Mouse (Mus musculus): ENCODE data around the gene Acoxl. TPM values are rescaled to one million over a fixed set of nuclear protein-coding genes. Genes with fewer than 3 reads are reported as not detected.
"Not testable (repeated sequence)": the region's sequence is repeated elsewhere in the genome, so short reads cannot be mapped to it uniquely, and the experiment has no call there.

Acoxl gene
- total and polyA plus RNA-seq, 3 experiments, result 0.35 to 1.4 (median 0.94) TPM

DNA sequence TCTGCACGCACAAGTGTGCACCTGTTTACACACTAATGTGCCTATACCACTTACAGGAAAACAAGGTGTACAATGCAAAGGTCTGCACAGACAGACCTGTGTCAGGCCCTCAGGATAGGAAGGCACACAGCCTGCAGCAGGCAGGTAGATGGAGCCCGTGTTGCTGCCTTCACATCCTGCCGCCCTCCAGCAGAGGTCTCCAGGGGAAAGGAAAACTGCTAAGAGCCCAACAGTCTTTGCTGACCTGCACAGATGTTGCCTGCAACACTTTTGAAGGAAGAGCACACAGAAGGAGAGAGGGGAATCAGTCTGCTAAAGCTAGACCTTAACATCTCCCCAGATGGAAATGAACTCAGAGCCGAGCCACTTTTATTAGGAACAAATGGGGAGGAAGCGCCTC lies 240.2 kb downstream of the Acoxl start:
- DNase-seq, result no peak

DNA sequence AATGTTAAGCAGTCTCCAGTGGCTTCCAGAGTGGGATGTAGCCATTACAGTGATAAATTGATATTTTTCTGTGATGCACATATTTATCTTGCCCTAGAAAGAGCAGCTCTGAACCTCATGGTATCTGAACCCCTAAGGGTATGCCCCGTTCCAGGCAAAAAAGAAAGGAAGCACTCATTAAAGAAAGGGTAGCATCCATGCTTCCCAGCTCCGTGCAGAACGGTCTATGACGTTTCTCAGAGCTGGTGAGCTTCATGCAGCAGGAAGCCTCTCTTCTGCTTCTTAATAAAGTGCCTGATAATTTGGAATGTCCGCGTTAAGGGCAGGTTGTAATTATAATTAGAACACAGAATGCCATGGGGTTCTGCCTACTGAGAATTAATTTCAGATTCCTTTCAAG lies 240.6 kb downstream of the Acoxl start:
- no peak for DNase-seq

DNA sequence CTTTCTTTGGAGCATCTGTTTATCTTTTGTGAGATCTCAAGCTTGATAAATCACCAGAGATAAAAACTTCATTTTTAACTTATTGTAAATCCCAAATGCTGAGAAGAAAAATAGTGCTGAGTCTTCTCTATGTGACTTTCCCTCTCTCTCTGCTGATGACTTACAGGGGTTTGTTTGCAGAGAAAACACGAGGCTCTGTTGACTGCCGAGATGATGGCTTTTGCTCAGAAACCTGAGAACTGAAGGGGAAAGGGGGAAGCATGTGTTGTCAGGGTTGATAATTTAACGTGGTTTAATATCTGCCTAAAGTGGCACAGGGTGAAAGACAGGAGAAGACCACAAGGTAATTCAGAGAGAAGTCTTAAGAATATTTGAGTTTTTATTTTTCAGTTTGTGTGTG lies 245.2 kb downstream of the Acoxl start:
- DNase-seq, result no peak

DNA sequence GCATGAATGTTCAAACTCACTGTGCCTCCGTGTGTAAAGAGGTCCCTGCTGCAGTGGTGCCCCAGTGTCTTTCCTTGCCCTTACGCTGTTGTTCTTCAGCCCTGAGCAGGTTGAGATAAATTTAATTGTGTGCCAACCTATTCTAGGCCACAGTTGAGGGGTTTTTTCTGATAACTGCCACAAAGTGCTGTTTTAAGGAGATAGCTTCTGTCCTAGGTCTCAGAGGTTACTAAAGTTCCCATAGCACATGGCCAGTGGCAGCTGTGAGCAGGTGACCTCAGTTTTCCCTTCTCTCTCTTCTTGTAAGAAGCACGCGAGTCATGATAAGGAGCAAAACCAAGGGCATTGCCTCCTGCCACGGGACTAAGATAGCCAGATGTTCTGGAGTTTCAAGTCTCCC lies 245.9 kb downstream of the Acoxl start:
- no peak for DNase-seq

DNA sequence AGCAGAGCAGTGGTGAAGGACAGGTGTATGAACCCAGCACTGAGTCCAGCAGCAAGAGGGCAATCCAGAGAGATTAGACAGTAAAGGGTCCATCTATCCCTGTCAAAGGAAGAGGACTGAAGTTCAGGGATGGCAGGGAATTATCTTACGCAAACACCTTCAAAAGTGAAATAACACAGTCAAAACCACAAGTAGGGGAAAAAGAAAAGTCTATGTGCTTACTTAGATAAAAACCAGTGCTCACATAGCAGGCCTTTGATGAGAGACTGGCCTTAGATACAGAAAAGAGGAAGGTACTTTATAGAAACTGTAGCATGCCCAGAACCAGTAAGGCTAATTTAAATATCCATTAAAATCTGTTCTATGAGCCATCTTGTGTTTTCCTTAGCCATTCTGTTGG lies 246.8 kb downstream of the Acoxl start:
- DNase-seq, result no peak

DNA sequence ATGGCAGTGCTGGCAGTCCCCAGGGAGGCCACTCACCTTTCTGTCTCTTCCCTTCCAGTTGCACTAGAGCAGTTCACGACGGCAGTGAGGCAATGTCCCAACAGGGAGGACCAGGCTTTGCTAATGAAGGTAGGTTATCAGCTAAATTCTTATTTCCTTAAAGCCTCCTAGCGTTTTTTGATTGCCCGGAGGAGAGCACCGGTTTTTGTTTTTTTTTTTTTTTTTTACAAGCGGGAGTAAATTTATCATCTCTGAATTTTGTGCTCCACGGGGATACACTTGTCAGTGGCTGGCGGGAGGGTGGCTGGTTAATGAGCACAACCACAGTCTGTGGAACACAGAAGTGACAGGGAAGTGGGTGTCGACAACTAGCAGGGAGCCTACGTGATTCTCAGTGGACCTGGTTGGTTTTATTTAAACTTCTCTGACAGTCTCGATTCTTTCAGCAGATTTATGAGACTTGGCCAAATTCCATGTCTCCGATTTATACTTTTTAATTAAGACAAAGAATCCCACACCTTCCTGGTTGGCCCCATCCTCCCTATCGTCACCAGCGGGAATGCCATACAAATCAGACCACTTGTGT lies 247.7 kb downstream of the Acoxl start:
- no peak for DNase-seq

DNA sequence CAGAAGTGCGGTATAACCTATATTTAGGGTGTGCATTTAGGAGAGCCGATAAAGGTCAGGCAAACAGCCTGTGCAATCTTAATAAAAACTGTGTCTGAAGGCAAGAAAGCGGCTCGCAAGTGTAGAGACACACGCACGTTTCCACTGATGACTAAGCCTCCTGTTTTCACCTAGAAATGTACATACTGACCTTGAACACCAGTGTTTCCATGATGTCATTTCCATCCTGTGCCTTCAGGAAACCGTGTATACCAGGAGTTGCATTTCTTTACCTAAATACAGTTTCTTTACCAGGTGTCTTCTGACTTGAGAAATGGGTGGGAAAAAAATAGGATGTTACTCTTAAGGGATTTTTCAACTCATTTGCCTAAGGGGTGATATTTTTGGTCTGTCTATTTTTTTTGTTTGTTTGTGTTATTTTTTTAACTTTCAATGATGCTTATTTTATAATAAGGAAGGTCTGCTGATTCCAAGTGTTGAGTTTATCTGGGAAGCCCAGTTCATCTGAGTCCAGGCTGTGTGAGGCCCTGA lies 248.4 kb downstream of the Acoxl start:
- DNase-seq, result no peak

DNA sequence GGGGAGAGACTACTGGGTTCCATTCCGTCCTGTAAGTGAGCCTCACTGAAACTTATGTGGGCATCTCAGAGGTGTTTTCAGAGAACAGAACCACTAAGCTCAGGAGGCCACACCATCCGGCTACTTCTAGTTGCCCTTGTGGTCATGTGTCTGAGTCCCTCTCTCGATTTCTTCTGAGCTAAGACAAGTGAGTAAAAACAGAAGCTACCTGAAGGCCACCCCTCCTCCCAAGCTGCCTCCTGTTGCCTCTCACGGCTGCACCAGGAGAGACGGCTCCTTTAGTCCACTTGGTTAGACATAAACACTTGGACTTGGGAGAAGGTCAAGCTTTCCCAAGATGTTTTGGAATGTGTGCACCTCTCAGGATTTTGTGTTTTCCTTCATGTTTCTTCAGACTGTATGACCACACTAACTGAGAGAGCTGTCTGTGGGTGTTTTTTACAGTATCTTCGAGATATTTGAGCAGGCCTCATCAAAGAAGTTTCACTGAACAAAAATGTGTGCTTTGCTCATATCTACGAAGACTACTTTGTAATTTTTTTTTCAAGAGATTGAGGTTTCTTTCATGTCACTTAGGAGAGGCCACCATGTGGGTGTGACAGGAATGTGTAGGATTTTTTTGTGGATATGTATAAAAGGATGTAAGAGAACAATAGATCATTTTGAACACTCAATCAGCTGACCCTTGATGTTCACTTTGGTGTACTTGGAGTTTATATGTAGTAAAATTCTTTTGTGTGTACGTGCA lies 249.3 kb downstream of the Acoxl start:
- DNase-seq, result no peak

DNA sequence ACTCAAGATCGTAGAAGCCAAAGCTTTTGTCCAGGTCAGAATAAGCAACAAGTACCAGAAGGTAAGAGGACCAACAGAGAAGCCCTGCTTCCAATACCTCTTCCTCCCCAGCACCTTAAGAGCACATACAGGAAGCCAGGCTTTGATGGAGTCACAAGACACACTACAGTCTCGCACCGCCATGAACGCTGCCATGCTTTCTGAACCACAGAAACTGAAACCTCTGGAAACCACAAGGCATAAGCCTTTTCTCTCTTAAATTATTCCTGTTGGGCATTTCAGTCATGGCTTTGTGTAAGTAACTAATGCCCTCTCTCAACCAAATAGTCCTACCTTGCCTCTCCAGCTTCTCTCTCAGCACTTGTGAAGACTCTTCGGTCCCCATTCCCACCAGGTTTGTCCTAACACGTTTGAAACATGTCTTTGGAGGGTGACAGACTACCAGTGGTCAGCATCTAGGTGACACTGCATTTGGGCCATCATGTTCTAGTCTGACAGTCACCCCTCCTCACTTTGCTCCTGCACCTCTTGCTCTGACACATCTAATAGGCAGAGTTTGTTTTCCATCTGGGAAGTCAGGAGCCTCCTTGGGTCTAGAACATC lies 251.7 kb downstream of the Acoxl start:
- DNase-seq, result no peak

DNA sequence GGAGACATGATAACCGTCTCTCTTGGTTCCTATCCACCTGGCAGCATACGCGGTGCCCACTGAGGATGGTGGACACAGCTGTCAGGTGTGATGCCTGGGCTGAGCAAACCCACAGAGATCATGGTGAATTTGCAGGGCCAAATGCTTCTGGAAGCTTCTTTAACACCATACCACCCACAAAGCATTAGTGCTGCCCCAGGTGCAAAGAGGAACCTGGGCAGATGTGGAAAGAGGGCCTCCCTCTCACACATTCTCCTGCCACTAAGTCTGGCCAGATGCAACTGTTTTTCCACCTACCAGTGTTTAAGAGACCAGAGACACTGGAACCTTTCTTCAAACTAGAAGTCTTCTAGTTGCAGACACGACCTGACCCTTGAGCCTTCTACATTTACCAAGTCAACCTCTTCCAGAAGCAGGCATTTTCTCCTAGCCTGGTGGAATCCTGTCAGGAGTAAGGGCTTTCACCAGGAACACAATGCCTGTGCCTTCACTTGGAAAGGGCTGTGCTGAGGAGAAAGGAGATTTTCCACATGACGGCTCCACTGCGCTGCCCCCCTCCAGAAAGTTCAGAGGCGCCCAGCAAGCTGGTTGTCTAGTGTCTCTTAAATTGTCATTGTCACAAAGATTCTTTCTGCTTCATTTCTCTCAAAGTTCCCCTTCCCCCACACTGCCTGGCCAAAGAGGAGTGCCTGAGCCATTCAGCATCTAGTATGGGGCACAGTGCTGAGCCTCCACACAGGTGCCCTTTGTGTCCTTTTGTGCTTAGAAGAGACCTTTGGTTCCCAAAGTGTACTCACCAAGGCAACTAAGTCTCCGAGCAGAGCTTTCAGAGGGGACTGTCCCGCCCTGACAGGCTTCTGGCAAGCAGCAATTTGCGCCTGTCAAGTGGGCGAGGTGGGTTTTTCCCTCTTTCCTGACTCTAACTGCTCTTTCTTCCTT lies 253.0 kb downstream of the Acoxl start:
- DNase-seq, result no peak

DNA sequence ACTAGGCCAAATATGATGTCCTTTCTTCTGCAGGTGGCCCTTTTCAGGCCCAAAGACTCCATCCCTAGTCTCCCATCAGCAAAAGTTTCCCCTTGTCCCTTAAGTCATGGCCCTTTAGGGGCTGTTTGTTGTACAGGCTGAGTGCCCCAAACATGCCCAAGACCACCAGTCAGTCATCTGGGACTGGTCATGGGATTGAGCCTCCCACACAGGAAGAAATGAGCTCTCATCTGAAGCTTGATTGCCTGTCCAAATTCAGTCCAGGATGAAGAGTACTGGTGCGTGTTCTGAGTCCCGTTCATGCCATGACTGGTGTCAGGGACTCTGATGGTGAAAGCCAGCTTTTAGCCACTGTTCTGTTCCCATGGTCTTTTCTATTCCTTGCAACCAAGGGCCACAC lies 253.8 kb downstream of the Acoxl start:
- DNase-seq, result no peak

DNA sequence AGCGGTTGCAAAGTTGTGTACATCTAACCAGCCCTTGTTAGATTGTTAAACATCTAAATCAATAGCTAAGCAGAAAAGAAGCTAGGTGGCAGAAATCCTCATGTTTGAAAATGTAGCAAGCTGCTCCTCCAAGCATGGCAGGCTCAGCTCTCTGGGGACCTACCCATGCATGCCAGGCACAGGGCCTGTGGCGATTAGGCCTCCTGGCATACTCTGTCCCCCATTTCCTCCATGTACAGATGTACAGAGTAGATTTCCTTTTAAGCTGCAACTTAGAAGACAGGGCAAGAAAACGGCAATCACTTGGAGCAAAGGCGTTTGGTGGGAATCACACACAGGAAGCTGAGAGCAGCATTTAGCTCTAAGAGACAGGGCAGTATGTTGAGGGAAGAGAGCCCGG lies 255.5 kb downstream of the Acoxl start:
- no peak for DNase-seq

DNA sequence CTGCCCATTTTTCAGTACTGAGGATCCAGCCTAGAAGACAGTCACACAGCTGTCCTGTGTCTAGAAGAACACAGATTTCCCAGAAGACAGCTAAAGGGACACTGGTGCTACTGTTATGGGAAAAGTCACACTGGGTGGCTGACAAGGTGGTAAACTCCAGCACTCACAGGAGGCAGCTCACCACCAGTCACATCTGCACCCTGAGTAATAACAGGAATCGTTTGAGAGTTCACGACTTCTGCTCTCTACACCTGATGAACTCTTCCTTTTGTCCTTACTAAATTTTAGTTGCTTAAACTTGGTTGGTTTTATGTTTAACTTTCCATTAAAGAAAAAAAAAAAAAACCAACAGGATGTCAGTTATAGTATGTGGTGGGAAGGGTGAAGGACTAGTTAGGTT lies 255.9 kb downstream of the Acoxl start:
- no peak for DNase-seq

DNA sequence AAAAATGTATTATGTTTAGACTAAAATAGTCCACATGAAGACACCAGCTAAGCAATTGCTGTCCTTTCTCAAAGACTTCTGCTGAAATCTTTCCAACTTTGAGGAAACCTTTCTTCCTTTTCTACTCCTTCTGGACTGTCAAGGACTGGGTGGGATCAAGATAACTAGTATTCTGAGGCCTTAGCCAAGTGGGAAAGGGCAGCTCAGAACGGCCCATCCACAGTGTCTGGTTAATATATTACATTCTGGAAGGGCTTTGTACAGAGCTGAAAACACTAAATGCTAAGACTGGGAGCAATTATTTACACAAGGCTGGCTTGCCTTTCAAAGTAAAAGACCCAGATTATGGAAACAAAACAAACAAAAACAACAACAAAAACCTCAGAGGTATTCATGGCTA lies 256.6 kb downstream of the Acoxl start:
- no peak for DNase-seq

DNA sequence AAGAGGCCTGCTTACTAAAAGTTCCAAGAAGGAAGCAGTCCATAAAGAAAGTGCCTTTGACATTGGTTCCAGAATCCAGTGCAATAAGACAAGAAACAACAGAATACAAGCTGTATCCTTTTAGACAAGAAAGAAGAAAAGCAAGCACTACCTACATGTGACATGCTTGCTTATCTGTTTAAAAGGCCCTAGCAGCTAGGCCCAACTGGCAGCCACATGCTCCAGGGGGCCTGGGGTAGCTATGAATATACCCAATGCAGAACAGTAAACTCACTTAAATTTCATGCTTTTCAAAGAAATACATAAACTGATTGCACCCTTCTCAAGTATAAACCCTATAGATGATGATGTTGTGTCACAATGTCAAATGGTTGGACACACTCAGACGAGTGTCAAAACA lies 257.4 kb downstream of the Acoxl start:
- DNase-seq, result no peak

DNA sequence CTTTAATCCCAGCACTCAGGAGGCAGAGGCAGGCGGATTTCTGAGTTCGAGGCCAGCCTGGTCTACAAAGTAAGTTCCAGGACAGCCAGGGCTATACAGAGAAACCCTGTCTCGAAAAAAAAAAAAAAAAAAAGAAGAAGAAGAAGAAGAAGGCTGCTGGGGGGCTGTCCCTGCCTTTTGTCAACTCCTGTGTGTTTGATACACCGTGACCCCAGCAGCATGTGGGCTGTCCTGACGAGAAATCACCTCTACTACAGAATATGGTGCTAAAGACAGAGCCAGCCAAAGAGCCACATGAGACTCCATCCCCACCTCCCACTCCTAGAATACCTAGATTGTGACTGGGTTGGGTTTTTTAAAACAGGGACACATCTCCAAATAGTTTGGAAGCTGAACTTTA lies 259.4 kb downstream of the Acoxl start:
- not testable (repeated sequence) for DNase-seq

DNA sequence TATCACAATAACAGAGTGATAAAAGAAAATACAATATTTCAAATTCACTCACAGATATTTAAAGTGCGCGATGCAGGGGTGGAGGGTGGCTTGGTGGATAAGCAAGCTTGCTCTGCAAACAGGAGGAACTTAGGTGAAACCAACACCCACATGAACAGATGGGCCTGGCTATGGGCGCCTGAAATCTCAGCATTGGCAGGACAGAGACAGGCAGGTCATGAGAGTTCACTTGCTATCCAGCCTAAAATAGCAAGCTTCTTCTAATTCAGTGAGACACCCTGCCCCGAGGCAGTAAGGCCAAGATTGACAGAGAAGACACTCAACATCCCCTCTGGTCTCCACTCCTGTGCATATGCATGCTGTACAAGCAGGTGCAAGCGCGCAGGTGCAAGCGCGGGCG lies 263.4 kb downstream of the Acoxl start:
- no peak for DNase-seq

DNA sequence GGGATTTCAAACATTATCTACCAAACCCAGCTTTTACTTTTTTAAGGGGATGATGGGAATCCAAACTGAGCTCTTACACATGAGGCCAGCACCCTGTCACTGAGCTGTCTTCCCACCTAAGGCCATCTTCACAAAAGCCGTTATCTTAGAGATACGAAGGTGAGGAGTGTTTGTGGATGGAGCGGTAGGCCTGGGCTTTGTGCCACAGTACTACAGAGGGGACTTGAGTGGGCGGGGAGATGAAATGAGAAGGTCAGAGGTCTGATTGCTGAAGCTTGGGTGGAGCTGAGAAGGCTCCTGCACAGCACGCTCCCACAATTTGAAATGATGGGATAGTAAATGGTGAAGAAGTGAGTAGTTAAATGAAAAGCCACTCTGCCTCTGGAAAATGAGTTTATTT lies 266.1 kb downstream of the Acoxl start:
- DNase-seq, result no peak

DNA sequence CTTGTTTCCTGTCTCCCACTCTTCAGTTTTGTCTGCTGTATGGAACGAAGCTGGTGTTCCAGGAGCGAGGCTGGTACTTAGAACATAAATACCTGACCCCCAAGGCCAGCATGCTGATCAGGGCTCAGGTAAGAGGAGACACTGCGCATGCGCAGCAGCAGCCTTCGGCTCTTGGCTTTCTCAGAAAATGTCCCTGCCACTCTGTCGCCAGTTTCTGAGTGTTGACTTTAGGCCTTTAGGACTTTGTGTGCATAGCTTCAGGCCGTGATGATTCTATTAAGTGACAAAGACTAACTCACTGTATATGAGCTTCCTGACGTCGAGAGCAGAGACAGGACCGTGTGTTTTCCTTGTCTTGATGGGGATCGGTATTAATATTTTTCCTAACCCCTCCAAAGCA lies 267.0 kb downstream of the Acoxl start:
- no peak for DNase-seq

DNA sequence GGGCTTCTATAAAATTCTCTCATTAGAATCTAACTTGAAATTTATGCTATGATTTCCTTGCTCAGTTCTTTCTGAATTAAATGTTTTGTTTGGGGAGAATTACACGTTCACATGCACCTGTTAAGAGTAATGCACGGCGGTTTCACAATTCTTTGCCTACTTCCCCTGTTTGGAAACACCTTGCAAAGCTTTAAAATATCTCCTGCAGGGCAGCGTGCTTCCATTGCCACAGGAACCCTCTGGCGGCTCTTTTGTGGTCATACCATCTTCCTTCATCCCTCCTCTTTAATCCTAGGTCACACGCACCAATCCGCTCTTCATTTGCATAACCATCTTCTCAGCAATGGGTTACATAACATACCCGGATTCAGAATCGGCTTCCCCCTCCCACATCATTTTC lies 272.9 kb downstream of the Acoxl start:
- DNase-seq, result no peak

DNA sequence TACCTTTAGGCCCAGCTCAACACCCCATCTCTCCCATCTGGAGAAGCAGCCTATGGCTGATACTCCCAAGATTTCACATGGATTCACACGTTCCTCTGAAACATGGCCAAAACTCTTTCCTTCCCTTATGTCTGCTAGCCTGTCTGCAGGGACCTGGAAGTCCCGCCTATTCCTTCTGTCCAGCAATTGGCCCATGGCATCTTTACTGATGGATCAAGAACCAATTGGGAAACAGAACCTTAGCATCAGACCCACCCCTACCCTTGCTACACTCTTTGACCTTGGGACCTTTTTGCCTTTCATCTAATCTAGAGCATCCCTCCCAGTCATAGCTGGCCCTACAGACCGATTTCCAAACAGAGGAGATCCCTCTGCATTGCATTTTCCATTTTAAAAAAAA lies 275.9 kb downstream of the Acoxl start:
- DNase-seq, result no peak

DNA sequence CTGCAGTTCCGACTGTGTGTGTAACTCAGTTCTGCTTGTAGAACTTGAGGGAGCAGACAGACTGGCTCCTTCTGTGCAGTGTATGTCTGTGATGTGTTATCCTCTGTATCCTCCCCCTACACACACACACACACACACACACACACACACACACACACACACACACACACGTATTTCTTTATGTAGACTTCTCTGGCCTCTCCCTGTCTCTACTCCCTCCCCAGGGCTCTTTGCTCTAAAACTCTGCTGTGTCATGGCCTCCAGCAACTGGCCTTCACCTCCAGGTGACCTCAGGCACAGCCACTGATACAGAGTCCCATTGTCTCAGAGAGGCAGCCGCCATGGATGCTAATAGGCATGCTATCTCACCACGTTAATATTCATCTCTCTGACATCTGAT lies 276.9 kb downstream of the Acoxl start:
- no peak for DNase-seq

Measured in adrenal gland, adult 2 months (tissue).